Mouse (Mus musculus): ENCODE measurements around the gene Rps27rt. TPM values are rescaled to one million over a fixed set of nuclear protein-coding genes. Genes with fewer than 3 reads are reported as not detected.
"Not testable (repeated sequence)": the region's sequence is repeated elsewhere in the genome, so short reads cannot be mapped to it uniquely, and the experiment has no call there.

Rps27rt gene
- polyA plus RNA-seq, 1 experiment from 2014 or later = 272 TPM

DNA sequence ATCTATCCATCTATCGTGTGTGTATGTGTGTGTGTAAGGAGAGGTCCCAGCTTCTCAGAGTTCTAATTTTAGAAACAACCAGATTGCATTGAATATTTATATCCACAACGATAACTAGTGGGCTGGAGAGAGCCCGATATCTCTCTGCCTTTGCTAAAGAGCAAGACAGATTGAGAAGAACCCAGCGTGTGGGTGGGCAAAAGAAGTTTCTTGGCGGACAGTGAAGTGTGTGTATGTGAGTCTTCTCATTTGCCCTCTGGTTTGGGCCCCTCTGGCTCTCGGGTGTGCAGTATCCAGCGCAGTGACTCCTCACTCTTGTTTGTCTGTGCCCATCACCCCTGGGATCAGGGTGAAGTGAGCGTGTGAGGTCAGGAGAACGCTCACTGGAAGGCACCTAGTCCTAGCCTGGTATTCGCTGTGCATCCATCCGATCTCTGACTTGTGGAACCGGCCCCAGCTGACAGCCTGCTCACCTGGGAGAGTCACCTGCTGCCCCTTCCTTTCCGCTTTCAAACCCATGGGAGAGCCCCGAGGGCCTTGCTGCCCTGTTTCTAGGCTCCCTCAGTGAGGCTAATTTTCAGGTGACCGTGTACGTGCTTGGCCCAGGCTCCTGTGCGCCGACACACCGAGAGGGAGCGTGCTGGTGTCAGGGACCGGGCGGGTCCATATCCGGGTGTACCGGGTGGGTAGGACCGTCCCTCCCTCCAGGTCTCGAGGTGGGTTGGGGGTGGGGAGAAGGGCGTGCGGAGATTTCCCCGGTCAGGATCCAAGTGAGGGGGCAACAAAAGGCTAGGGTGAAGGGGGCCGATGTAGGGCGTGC lies 4.9 kb downstream of the Rps27rt start:
- Histone ChIP-seq H3K4me1 (replicated peaks) (peaks cover 24% of the 10 kb centered on the region), H3K27me3 (ENCODE audit: insufficient read depth, poor library complexity, severe bottlenecking) (peaks cover 43% of the 10 kb centered on the region), H3K36me3 (no peaks in the 10 kb centered on the region), H3K4me3 (peak overlapping the region; percentile 83), H3K27ac (peak overlapping the region; percentile 93), H3K9me3 (no peaks in the 10 kb centered on the region)
- 8% methylated on average over 31 of the region's 31 CpGs for WGBS
- DNase-seq (ENCODE audit: low spot score) = no peak

DNA sequence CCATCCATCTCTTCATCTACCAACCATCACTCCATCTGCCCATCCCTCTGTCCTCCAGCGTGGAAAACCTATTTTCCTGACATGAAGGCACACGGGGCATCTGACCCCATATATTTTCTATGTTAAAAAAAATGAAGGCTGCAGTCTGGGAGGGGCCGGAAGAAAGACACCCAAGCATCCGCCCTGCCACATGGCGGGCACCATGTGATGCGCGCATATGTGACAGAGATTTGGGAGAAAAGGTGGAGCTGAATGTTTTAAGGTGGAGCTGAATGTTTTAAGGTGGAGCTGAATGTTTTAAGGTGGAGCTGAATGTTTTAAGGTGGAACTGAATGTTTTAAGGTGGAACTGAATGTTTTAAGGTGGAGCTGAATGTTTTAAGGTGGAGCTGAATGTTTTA lies 16.3 kb downstream of the Rps27rt start:
- DNase-seq (ENCODE audit: low spot score); H3K36me3 ChIP-seq; H3K4me3 ChIP-seq; H3K9me3 ChIP-seq; H3K4me1 ChIP-seq (replicated peaks); H3K27me3 ChIP-seq (ENCODE audit: insufficient read depth, poor library complexity, severe bottlenecking); H3K27ac ChIP-seq: not testable (repeated sequence)
- 83% methylated on average over 7 of the region's 7 CpGs for WGBS

DNA sequence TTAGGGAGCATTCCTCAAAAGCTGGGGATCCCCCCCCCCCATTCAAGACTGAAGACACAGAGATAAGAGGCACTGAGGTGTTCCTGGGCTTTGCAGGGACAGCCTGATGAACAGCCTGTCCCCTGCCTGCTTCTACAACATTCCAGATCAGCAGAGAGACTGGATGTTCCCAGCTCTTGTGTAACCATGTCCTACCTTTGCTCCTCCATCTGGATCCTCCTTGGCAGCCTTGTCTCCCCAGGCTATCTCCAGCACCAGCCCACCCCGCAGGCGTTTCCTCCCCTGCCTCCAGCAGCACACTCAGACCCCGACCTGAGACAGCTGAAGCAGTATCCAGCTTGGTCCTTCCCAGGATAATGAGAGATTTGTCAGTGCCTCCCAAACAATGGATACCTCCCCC lies 18.4 kb downstream of the Rps27rt start:
- Histone ChIP-seq H3K9me3 (peaks cover 5% of the 10 kb centered on the region; the same call in 1 of the 2 replicates), H3K4me1 (replicated peaks) (peaks cover 4% of the 10 kb centered on the region; the same call in 1 of the 2 replicates), H3K27me3 (ENCODE audit: insufficient read depth, poor library complexity, severe bottlenecking) (no peaks in the 10 kb centered on the region), H3K27ac (no peak overlapping the region), H3K4me3 (no peak overlapping the region), H3K36me3 (no peaks in the 10 kb centered on the region)
- 67% methylated on average over 3 of the region's 3 CpGs for whole genome bisulfite sequencing
- no peak for DNase-seq (ENCODE audit: low spot score)

DNA sequence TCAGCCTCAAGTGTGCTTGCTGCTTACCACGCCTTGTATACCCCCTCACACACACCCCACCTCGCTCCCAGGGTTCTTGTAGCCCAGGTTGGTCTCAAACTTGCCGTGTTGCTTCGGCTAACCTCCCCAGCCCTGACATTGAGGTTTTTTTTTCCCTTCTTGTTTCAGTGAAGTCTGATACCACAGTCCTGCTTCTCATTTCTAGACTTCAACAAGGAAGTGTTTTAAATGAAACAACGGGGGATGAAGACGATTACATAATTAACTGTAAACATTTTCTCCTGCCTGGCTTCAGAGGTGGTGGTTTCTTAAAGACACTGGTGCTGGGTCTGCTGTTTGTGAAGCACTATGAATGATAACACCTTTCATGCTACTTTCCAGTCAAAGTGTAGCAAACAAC lies 21.7 kb downstream of the Rps27rt start:
- 86% methylated on average over 6 of the region's 6 CpGs for WGBS

DNA sequence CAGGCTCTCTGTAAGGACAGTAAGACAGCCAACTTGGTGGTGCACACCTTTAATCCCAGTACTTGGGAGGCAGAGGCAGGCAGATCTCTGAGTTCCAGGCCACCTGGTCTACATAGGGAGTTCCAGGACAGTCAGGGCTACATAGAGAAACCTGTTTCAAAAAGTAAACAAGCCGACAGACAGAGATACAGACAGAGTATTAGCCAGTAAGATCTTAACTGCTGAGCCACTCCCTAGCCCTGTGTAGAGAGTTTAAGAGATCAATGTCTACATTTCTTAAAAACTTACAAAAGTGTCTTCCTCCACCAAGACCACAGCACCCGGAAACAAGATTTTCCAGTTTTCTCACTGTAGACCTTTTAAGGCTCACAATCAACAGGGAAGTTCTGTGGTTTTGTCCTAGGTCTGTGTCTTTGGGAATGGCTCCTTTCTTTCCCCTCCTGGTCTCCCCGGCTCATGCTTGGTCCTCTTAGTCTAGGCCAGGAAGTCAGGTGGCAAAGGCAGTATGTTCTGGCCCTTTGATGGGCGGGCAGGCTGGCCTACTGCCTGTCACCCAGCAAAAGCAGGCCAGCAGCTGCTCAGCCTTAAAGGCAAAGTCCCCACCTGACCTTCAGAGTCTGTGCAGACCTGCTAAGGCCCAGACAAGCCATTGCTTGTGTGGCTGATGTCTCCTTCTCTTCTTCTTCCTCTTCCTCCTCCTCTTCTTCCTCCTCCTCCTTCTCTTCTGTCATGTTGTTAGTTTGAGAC lies 22.3 kb downstream of the Rps27rt start:
- 82% methylated on average over 4 of the region's 4 CpGs for WGBS
- peaks cover 3% of the 10 kb centered on the region; the same call in 1 of the 2 replicates for H3K9me3 ChIP-seq
- H3K27me3 ChIP-seq (ENCODE audit: insufficient read depth, poor library complexity, severe bottlenecking) = no peaks in the 10 kb centered on the region
- DNase-seq (ENCODE audit: low spot score) = no peak
- no peak overlapping the region for H3K27ac ChIP-seq
- peaks cover 4% of the 10 kb centered on the region; the same call in 1 of the 2 replicates for H3K4me1 ChIP-seq (replicated peaks)
- no peaks in the 10 kb centered on the region for H3K36me3 ChIP-seq
- H3K4me3 ChIP-seq = no peak overlapping the region

More for the DNA sequence above, 21.7 kb downstream of the Rps27rt start:
- H3K27ac ChIP-seq = no peak overlapping the region
- peaks cover 4% of the 10 kb centered on the region; the same call in 1 of the 2 replicates for H3K4me1 ChIP-seq (replicated peaks)
- H3K4me3 ChIP-seq = no peak overlapping the region
- no peaks in the 10 kb centered on the region for H3K36me3 ChIP-seq
- DNase-seq (ENCODE audit: low spot score) = no peak
- H3K9me3 ChIP-seq = peaks cover 3% of the 10 kb centered on the region; the same call in 1 of the 2 replicates
- no peaks in the 10 kb centered on the region for H3K27me3 ChIP-seq (ENCODE audit: insufficient read depth, poor library complexity, severe bottlenecking)

DNA sequence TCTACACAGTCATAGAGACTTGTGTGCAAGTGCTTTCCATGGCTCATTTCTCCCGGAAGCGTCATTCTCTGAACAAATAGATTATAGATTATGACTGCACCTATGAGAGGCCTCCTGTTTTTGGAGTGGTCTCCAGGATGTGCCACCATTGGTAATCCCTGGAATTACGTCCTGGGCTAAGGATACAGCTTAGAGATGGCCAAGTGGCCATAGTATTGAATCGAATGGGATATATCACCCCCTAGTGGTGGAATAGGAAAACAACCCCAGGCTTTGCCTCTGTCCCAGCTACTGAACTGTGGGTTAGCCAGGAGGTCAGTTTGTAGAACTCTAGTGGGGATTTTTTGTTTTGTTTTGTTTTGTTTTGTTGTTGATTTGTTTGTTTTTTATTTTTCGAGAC lies 25.6 kb downstream of the Rps27rt start:
- no peaks in the 10 kb centered on the region for H3K36me3 ChIP-seq
- no peaks in the 10 kb centered on the region for H3K4me1 ChIP-seq (replicated peaks)
- peak; percentile 36 for DNase-seq (ENCODE audit: low spot score)
- no peak overlapping the region for H3K4me3 ChIP-seq
- WGBS = 39% methylated on average over 5 of the region's 5 CpGs
- H3K27ac ChIP-seq = no peak overlapping the region
- H3K27me3 ChIP-seq (ENCODE audit: insufficient read depth, poor library complexity, severe bottlenecking) = no peaks in the 10 kb centered on the region
- H3K9me3 ChIP-seq = 0 out of 2 replicates have a peak, but pooled peaks cover under 1% of the 10 kb centered on the region

DNA sequence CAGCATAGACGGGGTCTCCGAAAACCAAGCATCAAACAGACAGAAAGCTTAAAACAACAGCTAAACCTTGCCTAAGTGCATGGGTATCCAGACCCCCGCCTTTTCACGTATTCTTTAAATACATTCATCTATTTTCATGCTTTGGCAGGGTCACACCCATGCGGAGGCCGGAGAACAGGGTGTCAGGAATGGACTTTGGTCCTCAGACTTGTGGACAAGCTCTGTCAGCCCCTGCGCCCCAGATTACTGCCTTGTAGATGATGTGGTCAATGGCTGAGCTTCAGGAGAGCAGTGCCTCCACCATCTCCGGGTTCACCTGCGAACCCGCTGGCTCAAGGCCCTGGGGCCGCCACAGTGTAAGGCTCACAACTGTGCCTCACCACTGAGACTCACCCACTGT lies 27.2 kb downstream of the Rps27rt start:
- Histone ChIP-seq H3K27me3 (ENCODE audit: insufficient read depth, poor library complexity, severe bottlenecking) (no peaks in the 10 kb centered on the region), H3K4me1 (replicated peaks) (no peaks in the 10 kb centered on the region), H3K4me3 (no peak overlapping the region), H3K36me3 (no peaks in the 10 kb centered on the region), H3K27ac (no peak overlapping the region), H3K9me3 (no peaks in the 10 kb centered on the region)
- no peak for DNase-seq (ENCODE audit: low spot score)
- 92% methylated on average over 11 of the region's 11 CpGs for WGBS

DNA sequence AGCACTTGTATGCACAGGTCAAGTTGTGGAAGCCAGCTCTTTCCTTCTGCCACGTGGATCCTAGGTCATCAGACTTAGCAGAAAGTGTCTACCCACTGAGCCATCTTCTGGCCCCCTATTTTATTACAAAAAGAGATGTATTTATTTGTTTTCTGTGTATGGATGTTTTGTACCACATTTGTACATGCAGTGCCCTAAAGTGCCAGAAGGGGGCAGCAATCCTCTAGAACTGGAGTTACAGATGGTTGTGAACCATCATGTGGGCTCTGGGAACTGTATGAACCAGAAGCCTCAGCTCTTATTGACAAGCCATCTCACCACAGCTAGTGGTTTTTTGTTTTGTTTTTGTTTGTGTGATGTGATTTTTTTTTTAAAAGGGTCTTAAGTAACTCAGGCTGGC lies 29.7 kb downstream of the Rps27rt start:
- Histone ChIP-seq H3K4me1 (replicated peaks) (no peaks in the 10 kb centered on the region), H3K36me3 (no peaks in the 10 kb centered on the region), H3K27ac (no peak overlapping the region), H3K9me3 (no peaks in the 10 kb centered on the region), H3K4me3 (no peak overlapping the region), H3K27me3 (ENCODE audit: insufficient read depth, poor library complexity, severe bottlenecking) (no peaks in the 10 kb centered on the region)
- 36% methylated on average over 1 of the region's 1 CpGs for WGBS
- no peak for DNase-seq (ENCODE audit: low spot score)

DNA sequence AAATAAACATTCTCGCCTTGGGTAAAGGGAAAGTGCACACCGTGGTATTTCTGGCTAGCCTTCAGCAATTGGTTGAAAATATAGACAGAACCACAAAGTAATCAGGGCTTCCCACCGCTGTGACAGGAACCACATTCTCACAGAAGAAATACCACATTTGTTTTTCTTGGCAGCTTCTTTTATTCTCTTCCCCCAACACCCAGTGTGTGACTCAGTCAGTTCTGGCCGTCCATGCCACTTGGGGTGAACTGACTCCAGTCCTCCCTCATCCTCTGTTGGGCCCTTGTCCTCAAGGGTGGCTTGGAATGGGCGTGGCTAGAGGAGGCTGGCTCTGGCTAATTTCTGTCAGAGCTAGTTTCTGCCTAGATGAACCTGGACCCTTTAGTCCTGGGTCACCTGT lies 34.1 kb downstream of the Rps27rt start:
- 68% methylated on average over 5 of the region's 5 CpGs for WGBS
- Histone ChIP-seq H3K36me3 (no peaks in the 10 kb centered on the region), H3K9me3 (no peaks in the 10 kb centered on the region), H3K4me3 (no peak overlapping the region), H3K4me1 (replicated peaks) (no peaks in the 10 kb centered on the region), H3K27ac (no peak overlapping the region), H3K27me3 (ENCODE audit: insufficient read depth, poor library complexity, severe bottlenecking) (no peaks in the 10 kb centered on the region)
- no peak for DNase-seq (ENCODE audit: low spot score)

DNA sequence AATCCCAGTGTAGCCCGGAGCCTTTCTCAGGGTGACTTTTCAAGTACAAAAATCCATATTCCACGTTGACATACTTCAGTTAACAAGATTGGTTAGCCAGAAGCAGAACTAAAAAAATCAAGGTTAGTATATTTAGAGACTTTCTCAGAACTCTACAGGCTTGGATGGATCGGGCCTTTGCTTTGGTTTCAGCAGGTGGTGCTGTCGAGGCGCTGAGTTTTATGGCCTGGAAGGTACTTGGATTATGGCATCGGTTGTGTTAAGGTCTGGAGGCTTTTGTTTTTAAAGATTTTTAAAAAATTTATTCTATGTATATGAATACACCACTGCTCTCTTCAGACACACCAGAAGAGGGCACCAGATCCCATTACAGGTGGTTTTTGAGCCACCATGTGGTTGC lies 37.0 kb downstream of the Rps27rt start:
- WGBS = 88% methylated on average over 6 of the region's 6 CpGs
- no peaks in the 10 kb centered on the region for H3K27me3 ChIP-seq (ENCODE audit: insufficient read depth, poor library complexity, severe bottlenecking)
- H3K4me1 ChIP-seq (replicated peaks) = no peaks in the 10 kb centered on the region
- H3K36me3 ChIP-seq = no peaks in the 10 kb centered on the region
- H3K4me3 ChIP-seq = no peak overlapping the region
- DNase-seq (ENCODE audit: low spot score) = no peak
- no peak overlapping the region for H3K27ac ChIP-seq
- 0 out of 2 replicates have a peak, but pooled peaks cover 6% of the 10 kb centered on the region for H3K9me3 ChIP-seq

DNA sequence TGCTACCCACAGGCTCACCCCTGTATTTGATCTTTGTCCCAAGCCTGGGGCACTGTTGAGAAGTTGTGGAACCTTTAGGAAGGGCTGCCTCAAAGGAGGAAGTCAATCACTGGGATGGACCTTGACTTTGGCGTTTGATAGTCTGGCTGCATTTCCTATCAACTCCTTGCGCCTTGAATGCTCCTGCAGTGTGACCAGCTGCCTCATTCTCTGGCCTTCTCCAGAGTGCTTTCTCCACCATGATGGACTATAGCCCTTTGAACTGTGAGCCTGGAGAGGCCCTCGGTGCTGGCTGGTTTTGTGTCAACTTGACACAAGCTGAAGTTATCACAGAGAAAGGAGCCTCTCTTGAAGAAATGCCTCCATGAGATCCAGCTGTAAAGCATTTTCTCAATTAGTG lies 37.9 kb downstream of the Rps27rt start:
- no peak for DNase-seq (ENCODE audit: low spot score)
- WGBS = 91% methylated on average over 3 of the region's 3 CpGs

DNA sequence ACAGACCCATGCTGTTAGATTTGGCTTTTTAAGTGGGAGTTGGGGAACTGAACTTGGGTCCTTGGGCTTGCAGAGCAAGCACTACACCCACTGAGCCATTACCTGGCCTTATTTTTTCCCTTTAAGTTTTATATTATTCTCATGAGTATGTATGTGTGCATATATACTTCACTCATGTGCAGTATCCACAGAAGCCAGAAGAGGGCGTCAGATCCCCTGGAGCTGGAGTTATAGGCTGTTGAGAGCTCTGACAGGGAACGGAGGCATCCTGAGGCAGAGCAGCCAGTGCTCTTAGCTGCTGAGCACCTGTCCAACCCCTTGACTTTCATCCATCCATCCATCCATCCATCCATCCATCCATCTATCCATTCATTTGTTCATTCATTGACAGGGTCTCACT lies 45.9 kb downstream of the Rps27rt start:
- Histone ChIP-seq H3K36me3 (no peaks in the 10 kb centered on the region), H3K4me1 (replicated peaks) (peaks cover 32% of the 10 kb centered on the region), H3K27ac (no peak overlapping the region), H3K9me3 (0 out of 2 replicates have a peak, but pooled peaks cover 1% of the 10 kb centered on the region), H3K27me3 (ENCODE audit: insufficient read depth, poor library complexity, severe bottlenecking) (peaks cover 6% of the 10 kb centered on the region; the same call in 1 of the 2 replicates), H3K4me3 (no peak overlapping the region)
- DNase-seq (ENCODE audit: low spot score) = no peak
- 85% methylated on average over 2 of the region's 2 CpGs for WGBS

More for the DNA sequence above, 37.9 kb downstream of the Rps27rt start:
- Histone ChIP-seq H3K4me3 (no peak overlapping the region), H3K9me3 (0 out of 2 replicates have a peak, but pooled peaks cover 6% of the 10 kb centered on the region), H3K27ac (no peak overlapping the region), H3K27me3 (ENCODE audit: insufficient read depth, poor library complexity, severe bottlenecking) (no peaks in the 10 kb centered on the region), H3K4me1 (replicated peaks) (no peaks in the 10 kb centered on the region), H3K36me3 (no peaks in the 10 kb centered on the region)

DNA sequence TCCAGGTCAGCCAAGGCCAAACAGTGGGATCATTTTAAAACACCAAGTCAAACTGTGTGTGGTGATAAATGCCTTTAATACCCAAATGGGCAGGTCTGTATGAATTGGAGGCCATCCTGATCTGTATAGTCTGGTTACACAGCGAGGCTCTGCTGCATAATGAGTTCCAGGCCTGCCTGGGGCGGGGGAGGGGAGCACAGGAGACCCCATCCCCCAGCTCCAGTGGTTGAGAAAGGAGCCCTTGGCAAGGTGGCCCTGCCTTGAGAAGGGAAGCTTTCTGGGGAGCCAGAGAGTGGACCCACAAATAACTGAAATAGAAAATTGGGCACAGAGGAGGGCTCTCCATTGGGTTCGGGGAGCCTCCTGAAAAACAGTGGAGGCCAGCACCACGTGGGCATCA lies 47.2 kb downstream of the Rps27rt start:
- H3K9me3 ChIP-seq = no peaks in the 10 kb centered on the region
- H3K27ac ChIP-seq = no peak overlapping the region
- H3K4me3 ChIP-seq = no peak overlapping the region
- peaks cover 6% of the 10 kb centered on the region; the same call in 1 of the 2 replicates for H3K27me3 ChIP-seq (ENCODE audit: insufficient read depth, poor library complexity, severe bottlenecking)
- DNase-seq (ENCODE audit: low spot score) = no peak
- peaks cover 32% of the 10 kb centered on the region for H3K4me1 ChIP-seq (replicated peaks)
- H3K36me3 ChIP-seq = no peaks in the 10 kb centered on the region
- 82% methylated on average over 4 of the region's 4 CpGs for WGBS
